Mouse (Mus musculus): ENCODE measurements at regions not wholly inside any gene's neighbourhood (a gene's known extent, or its start where the extent isn't known, plus 50 kb on each side); places are given as distances from the start of the nearest gene placed in this dataset.

DNA sequence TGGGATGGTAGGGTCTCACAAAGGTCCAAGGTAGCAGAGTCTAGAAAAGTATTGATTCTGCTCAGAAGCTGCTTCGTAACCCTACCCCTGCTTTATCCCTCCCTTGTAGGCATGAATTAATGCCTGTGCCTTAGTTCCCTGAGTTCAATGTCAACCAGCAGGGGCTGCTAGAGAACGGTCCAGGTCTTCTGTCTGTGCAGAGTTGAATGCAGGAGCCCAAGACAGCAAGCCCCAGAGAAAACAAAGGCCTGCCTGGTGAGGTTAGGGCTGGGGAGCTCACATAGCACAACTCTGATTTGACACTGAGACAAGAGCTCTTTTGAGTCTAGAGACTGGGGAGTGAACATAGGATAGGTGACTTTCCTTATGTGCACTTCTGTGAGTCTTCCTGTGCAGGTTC, 56.6 kb downstream of the Olig3 start:
- no peak for DNase-seq

- DNase-seq = no peak
Measured at GRCm38 (mm10) chr10:19413935-19414334, 57.6 kb downstream of the Olig3 start.

- no peak for DNase-seq
Measured at GRCm38 (mm10) chr10:19414834-19415233, 58.5 kb downstream of the Olig3 start.

DNA sequence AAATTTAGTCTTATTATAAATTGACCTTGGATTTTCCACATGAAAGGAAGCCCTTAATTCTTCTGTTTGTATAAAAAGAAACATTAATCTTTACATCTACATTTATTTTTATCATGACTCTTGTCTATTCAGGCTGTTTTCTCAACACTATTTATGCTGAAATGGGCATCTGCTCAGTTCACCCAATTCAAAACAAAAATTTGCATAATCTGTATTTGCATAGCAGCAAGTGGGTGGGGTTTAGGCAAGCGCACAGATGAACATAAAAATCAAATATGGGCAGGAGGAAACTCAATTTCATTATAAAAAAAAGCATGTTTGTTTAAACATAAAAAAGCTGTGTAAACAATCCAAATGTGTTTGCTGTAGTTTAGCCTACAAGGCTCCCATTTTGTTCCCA, 67.7 kb downstream of the Olig3 start:
- no peak for DNase-seq

DNA sequence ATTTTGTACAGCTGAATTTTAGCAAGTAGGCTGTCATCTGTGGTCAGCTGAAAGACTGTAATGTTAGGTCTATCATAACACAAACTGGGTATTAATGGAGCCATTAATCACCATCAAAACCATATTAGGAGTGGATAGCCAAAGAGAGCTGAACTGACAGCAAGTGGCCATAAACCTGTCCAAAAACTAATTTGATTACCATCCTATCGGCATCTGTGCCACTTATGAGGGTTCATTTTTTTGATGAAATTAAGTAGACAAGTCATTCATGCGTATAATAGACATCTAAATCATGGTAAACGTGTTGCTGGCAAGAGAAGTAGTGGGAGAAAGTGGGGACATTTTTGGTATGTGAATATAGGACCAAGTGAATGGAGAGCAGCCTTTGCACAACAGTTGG, 68.6 kb downstream of the Olig3 start:
- no peak for DNase-seq

DNA sequence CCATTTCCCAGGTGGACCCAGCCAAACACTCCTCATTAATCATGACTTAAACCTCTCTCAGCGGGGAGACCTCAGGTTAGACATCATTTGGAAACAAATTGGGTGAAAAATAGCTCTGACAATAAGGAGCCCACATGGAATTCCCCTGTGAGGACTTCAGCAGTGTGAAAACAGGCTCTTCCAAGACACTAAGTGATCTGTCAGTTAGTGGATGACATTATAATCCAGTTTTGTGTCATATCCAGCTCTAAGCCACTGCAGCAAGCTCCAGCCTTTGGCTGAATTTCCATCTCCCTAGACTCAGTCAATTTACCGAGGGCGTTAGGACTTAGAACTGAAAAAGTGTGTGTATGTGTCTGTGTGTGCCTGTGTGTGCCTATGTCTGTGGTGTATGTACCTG, 70.5 kb downstream of the Olig3 start:
- DNase-seq = no peak

DNA sequence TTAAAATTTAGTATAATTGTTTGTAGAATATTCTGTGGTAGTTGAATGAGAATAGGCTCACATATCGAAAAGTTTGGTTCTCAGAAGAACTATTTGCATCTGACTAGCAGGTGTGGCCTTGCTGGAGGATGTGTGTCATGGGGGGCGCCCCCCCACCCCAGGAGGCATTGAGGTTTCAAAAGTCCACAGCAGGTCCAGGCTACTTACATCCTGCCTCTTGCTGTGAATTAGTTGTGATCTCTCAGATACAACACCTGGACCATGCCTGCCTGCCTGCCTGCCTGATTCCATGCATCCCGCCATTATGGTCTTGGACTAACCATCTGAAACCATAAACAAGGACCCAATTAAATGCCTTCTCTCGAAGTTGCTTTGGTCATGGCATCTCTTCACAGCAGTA, 76.2 kb downstream of the Olig3 start:
- DNase-seq = no peak

- no peak for DNase-seq
Measured at GRCm38 (mm10) chr10:19434661-19435060, 78.3 kb downstream of the Olig3 start.

- no peak for DNase-seq
Measured at GRCm38 (mm10) chr10:19441807-19442206, 85.5 kb downstream of the Olig3 start.

DNA sequence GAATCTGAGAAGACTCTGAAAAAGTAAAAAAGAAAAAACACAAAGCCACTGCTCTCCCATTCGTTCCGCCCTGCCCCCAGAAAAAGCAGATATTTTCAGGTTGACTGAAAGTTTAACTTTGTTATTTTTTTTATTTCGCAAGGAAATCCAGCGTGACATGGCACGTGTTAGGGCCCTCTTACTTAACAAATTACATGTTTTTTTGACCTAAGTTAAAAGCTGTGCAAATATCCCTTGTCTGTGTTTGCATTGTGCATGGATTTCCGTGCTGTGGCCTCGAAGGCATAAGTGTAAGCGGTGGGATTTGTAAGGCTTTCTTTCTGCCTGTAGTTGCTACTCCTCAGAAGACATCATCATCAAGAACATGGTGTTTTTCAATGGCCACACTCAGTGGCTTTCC, 87.2 kb downstream of the Olig3 start:
- no peak for DNase-seq

DNA sequence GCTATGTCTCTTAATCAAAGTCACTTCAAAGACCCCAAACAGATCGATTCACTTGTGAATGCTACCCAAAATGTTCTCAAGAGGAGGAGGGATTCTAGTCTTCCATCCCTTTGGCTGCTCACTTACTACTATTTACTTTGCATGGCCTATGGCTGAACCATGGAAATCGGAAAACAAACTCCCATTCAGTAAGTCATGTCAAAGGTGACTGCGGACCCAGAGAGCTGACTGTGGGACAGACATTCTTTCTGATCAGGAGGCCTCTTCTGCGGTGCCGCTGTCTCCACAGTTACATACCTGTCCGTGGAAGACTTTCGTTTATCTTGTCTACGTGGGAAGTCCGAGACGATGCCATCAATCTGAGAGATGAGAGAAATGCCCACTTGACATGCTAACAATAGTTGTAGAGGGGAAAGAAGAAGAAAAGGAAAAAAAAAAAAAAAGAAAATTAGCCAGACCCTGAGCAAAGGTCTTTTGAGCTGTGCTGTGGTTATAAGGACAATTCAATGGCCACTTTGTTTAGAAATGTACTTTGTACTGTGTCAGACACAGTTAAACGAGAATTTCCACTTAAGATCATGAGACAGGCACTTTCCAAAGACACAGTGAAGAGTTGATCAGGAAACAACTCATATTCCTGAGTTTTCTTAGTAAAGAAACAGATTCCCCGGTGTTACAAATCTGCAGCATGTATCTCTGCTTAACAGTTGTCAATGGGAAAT, 92.7 kb downstream of the Olig3 start:
- DNase-seq = no peak

DNA sequence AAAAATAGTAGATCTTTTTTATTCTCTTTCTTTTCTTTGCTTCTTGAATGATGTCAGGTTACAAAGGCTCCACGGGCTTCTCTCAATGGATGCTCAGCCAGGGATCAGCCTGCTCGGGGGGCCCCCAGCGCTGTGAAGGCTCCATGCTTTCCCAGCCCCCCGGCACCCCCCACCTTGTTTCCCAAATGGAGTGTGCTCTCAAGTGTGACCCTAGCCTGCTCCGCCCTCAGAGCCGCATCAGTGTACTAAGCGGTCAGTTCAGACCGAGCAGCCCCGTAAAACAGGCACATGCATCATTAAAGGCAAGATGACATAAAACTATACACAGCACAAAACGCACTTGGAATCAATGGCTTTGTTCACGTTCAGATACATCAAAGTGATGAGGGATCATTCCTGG, 102.7 kb downstream of the Olig3 start:
- DNase-seq = no peak

DNA sequence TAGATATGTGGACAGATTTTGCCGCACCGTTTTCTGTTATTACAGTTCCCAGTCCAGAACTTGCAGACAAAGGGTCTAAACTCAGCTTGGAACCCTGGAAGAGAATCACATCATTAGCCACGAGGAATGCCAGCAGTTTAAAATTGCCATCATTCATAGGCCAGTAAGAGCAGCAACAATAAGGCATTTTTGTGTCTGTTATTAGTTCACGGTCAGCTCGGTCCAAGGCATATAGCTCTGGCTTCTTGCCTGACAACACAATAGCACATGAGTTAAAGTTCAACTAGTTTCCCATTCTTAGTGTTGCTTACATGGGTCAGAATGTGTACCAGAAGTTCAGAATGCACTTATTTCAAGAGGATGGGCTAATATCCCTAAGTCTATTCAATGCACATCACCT, 103.4 kb downstream of the Olig3 start:
- DNase-seq = no peak

GRCm38 (mm10) chr10:19460164-19460563, 103.8 kb downstream of the Olig3 start:
- DNase-seq = no peak

GRCm38 (mm10) chr10:19463800-19464199, 107.5 kb downstream of the Olig3 start:
- no peak for DNase-seq

GRCm38 (mm10) chr10:19464504-19464903, 108.2 kb downstream of the Olig3 start:
- DNase-seq = no peak

DNA sequence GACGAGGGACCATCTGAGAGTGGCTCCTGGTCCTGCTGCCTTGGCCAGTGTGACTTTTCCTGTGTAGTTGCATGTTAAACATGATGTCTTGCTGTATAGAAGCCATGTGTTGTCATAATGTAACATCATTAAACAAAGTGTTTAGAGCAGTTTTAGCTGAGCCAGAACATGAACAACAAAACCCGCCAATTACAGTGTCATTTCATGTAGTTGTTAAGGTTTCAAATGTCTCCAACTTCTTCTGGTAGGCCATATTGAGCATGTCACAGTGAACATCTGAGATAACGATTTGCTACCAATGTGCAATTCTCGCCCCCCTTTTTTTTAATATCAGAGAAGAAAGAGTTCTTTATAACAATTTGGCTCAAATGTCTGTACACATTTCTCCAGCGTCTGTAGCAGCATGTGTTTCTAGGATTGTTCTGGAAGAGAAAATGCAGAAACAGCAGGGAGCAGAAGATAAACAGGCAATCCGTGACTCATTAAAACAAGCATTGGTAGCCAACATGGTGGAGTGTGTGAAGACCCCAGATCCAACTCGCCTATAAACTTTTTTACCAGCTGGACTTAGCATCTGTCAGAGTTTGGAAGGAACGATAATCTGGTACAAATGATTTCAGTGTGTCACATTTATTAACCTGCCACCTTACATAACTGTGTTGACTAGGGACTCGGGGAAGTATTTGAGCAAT, 115.2 kb downstream of the Olig3 start:
- no peak for DNase-seq

GRCm38 (mm10) chr10:19472066-19472465, 115.7 kb downstream of the Olig3 start:
- no peak for DNase-seq

GRCm38 (mm10) chr10:19472949-19473535, 116.7 kb downstream of the Olig3 start:
- no peak for DNase-seq

GRCm38 (mm10) chr10:19485537-19486135, 106.1 kb upstream of the Ifngr1 start:
- no peak for DNase-seq

DNA sequence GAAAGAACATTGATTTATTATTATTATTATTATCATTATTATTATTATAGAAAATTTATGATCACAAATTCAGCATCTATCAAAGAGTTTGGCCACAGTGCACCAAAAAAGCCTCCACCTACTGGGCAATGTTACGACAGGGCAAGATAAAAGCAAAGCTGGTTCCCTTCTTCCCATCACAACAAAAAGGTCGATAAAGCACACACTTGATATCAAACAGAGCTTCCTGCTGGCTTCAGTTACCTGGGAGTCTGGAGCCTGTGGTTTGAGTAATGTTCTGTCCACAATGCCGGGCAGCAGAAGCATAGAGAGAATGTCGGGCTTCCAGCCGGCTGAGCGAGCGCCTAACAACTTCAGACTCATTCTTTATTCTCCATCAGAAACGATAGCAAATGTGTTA, 101.2 kb upstream of the Ifngr1 start:
- no peak for DNase-seq

GRCm38 (mm10) chr10:19491513-19492380, 100.0 kb upstream of the Ifngr1 start:
- peak; percentile 17 to 54 for DNase-seq
